8 mouse cellular contexts compared by ENCODE assay signal in the genomic region with DNA sequence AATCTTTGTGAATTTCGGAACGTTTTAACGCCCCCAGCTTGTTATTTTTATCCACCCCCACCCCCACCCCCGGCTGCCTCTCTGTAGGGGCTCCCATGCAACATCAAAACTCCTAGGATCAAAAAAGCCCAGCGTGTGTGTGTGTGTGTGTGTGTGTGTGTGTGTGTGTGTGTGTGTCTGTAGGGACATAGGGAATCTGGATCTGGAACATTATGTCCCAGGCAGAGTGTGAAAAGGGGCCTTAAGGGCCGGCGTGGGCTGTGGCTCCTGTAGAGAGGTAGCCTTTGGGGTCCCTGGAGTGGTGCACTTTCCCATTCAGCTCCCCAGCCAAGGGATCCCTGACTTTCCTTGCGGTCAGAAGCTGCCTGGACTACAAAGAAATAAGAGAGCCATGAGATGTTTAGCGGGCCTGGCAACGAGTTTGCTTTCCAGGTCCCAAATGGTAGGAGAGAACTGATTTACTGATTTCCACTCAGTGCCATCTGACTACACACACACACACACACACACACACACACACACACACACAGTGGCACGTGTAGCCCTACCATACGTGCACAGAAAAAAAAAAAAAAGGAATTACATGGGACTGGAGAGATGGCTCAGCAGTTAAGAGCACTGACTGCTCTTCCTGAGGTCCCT. TPM values are rescaled to one million over a fixed set of nuclear protein-coding genes. Genes with fewer than 3 reads are reported as not detected.
A peak's percentile ranks its signal among the peaks of the same experiment; 100 is the strongest.
DNase-seq lines count a peak whose midpoint lies in the region; ATAC-seq and TF ChIP-seq lines count a peak whose summit lies in the region.

No protein-coding gene starts in this region.

- peak; percentile 56 for DNase-seq in layer of hippocampus, adult 11-12 months (ENCODE audit: low spot score)
- DNase-seq in layer of hippocampus, adult 9-10 months (ENCODE audit: low spot score), result no peak
- DNase-seq in stomach, postnatal 0 days (ENCODE audit: low spot score), result no peak
- no peak for DNase-seq in thymus, postnatal 10 days (ENCODE audit: low spot score in 2 of 2)
- no peak for DNase-seq in lung, postnatal 25 days (ENCODE audit: low spot score)

- no peaks in the 10 kb centered on the region for H3K9me3 ChIP-seq in hindbrain, embryonic 12.5 days (replicated peaks)
- H3K9me3 ChIP-seq in liver, embryonic 12.5 days (replicated peaks), result no peaks in the 10 kb centered on the region
- H3K9me3 ChIP-seq in stomach, postnatal 0 days (ENCODE audit: control insufficient read depth, low read length), result no peaks in the 10 kb centered on the region

- no peaks in the 10 kb centered on the region; the same call in 1 of the 2 replicates for H3K4me1 ChIP-seq in cortical plate, adult 2 months (ENCODE audit: control insufficient read depth, insufficient read depth, low read length)
- H3K4me1 ChIP-seq in hindbrain, embryonic 12.5 days, result peaks cover 10% of the 10 kb centered on the region
- peaks cover 26% of the 10 kb centered on the region for H3K4me1 ChIP-seq in liver, embryonic 12.5 days
- H3K4me1 ChIP-seq in stomach, postnatal 0 days (replicated peaks; ENCODE audit: control insufficient read depth, insufficient read depth), result peaks cover 3% of the 10 kb centered on the region; the same call in 1 of the 2 replicates

- H3K9ac ChIP-seq in hindbrain, embryonic 12.5 days, result peak overlapping the region; percentile 44
- H3K9ac ChIP-seq in liver, embryonic 12.5 days, result peak overlapping the region; percentile 75
- peak overlapping the region; percentile 70 for H3K9ac ChIP-seq in stomach, postnatal 0 days (ENCODE audit: low read length)

- no peak for TF ChIP-seq EP300 in stomach, postnatal 0 days (optimal IDR thresholded peaks at IDR 0.05)

- peak; percentile 11; the same call in 1 of the 2 replicates for ATAC-seq in hindbrain, embryonic 12.5 days (ENCODE audit: low FRiP score)
- ATAC-seq in liver, embryonic 12.5 days, result no peak
- ATAC-seq in stomach, postnatal 0 days (ENCODE audit: low FRiP score, low TSS enrichment), result 0 out of 2 replicates have a peak, but pooled peaks have one; percentile 5

- no peak for TF ChIP-seq POLR2A in cortical plate, adult 2 months (IDR thresholded peaks at IDR 0.05; ENCODE audit: extremely low read depth, insufficient read depth, low read length)

- no peak overlapping the region; the same call in 1 of the 2 replicates for H3K4me3 ChIP-seq in cortical plate, adult 2 months (ENCODE audit: insufficient read depth, low read length)
- H3K4me3 ChIP-seq in hindbrain, embryonic 12.5 days, result peak overlapping the region; percentile 41; the same call in 1 of the 2 replicates
- H3K4me3 ChIP-seq in liver, embryonic 12.5 days, result peak overlapping the region; percentile 64
- H3K4me3 ChIP-seq in stomach, postnatal 0 days (ENCODE audit: low read depth, low read length), result peak overlapping the region; percentile 59

- no peaks in the 10 kb centered on the region for H3K27me3 ChIP-seq in hindbrain, embryonic 12.5 days
- no peaks in the 10 kb centered on the region for H3K27me3 ChIP-seq in liver, embryonic 12.5 days (replicated peaks)
- H3K27me3 ChIP-seq in stomach, postnatal 0 days (ENCODE audit: control insufficient read depth, insufficient read depth, low read length), result no peaks in the 10 kb centered on the region

- peak overlapping the region; percentile 63 for H3K4me2 ChIP-seq in hindbrain, embryonic 12.5 days (replicated peaks)
- H3K4me2 ChIP-seq in liver, embryonic 12.5 days, result peak overlapping the region; percentile 74
- peak overlapping the region; percentile 82 for H3K4me2 ChIP-seq in stomach, postnatal 0 days (replicated peaks; ENCODE audit: low read depth)

- 32% methylated on average over 12 of the region's 12 CpGs for WGBS in hindbrain, embryonic 12.5 days
- 45% methylated on average over 12 of the region's 12 CpGs for WGBS in liver, embryonic 12.5 days (ENCODE audit: insufficient replicate concordance)
- WGBS in stomach, postnatal 0 days, result 47% methylated on average over 12 of the region's 12 CpGs

- no peak for TF ChIP-seq CTCF in cortical plate, adult 2 months (IDR thresholded peaks at IDR 0.05; ENCODE audit: extremely low read depth, insufficient read depth, low read length)
- TF ChIP-seq CTCF in stomach, postnatal 0 days (IDR thresholded peaks at IDR 0.05; ENCODE audit: low read depth), result no peak

- peaks cover 43% of the 10 kb centered on the region for H3K36me3 ChIP-seq in hindbrain, embryonic 12.5 days
- H3K36me3 ChIP-seq in liver, embryonic 12.5 days, result peaks cover 42% of the 10 kb centered on the region
- peaks cover 11% of the 10 kb centered on the region for H3K36me3 ChIP-seq in stomach, postnatal 0 days (ENCODE audit: control insufficient read depth, insufficient read depth, low read length)

- H3K27ac ChIP-seq in cortical plate, adult 2 months (ENCODE audit: insufficient read depth, low read length), result peak overlapping the region; percentile 54
- H3K27ac ChIP-seq in hindbrain, embryonic 12.5 days, result peak overlapping the region; percentile 49
- peak overlapping the region; percentile 16 for H3K27ac ChIP-seq in liver, embryonic 12.5 days
- H3K27ac ChIP-seq in stomach, postnatal 0 days (replicated peaks), result peak overlapping the region; percentile 45

RNA-seq across cellular contexts. Expression of gene Bak1, which starts 10.1 kb away (rescaled TPM):
- 17.3 and 19.3 TPM in 2 replicates for polyA plus RNA-seq in cortical plate, adult 2 months (2012; rRNA removed)
- 3.3 and 3.5 TPM in 2 replicates for polyA plus RNA-seq in hindbrain, embryonic 12.5 days (2016; fragmentation: Nextera tagmentation; extraction: Ambion mirVana)
- 2.7 and 3.2 TPM in 2 replicates for polyA plus RNA-seq in liver, embryonic 12.5 days (2016; fragmentation: Nextera tagmentation; extraction: Ambion mirVana)
- polyA plus RNA-seq in stomach, postnatal 0 days (2015; fragmentation: Nextera tagmentation; extraction: Ambion mirVana), result 3.5 and 3.6 TPM in 2 replicates

RNA-seq across cellular contexts. Expression of gene Itpr3, which starts 38.4 kb away (rescaled TPM):
- 2.4 and 2.6 TPM in 2 replicates for polyA plus RNA-seq in cortical plate, adult 2 months (2012; rRNA removed)
- polyA plus RNA-seq in hindbrain, embryonic 12.5 days (2016; fragmentation: Nextera tagmentation; extraction: Ambion mirVana), result 2.5 and 2.8 TPM in 2 replicates
- 1.2 and 1.3 TPM in 2 replicates for polyA plus RNA-seq in liver, embryonic 12.5 days (2016; fragmentation: Nextera tagmentation; extraction: Ambion mirVana)
- polyA plus RNA-seq in stomach, postnatal 0 days (2015; fragmentation: Nextera tagmentation; extraction: Ambion mirVana), result 5.9 and 6.6 TPM in 2 replicates

RNA-seq across cellular contexts. Expression of gene Zbtb9, which starts 45.7 kb away (rescaled TPM):
- polyA plus RNA-seq in cortical plate, adult 2 months (2012; rRNA removed), result 13.9 and 14.5 TPM in 2 replicates
- 19.4 and 19.7 TPM in 2 replicates for polyA plus RNA-seq in hindbrain, embryonic 12.5 days (2016; fragmentation: Nextera tagmentation; extraction: Ambion mirVana)
- polyA plus RNA-seq in liver, embryonic 12.5 days (2016; fragmentation: Nextera tagmentation; extraction: Ambion mirVana), result 8.9 and 9.2 TPM in 2 replicates
- 6.9 and 7.8 TPM in 2 replicates for polyA plus RNA-seq in stomach, postnatal 0 days (2015; fragmentation: Nextera tagmentation; extraction: Ambion mirVana)
